Comparison of ENCODE assay signal across 25 mouse cellular contexts in genomic region chr14:82002790-82003189, GRCm38 (mm10).
DNase-seq lines count a peak whose midpoint lies in the region; ATAC-seq and TF ChIP-seq lines count a peak whose summit lies in the region.
"Had no signal": no experiment of that assay in that cellular context is flagged by ENCODE, and none has a peak within 500 bp of the region (broad histone marks: within the 10 kb centered on the region; RNA-seq: fewer than 3 reads in every experiment).

No protein-coding gene starts in this region.

- H3K4me1 ChIP-seq in forebrain, embryonic 12.5 days: no peaks in the 10 kb centered on the region
- H3K4me1 ChIP-seq in forebrain, embryonic 11.5 days (replicated peaks; ENCODE audit: control insufficient read depth, insufficient read depth, low read length): no peaks in the 10 kb centered on the region
- H3K4me1 ChIP-seq: embryonic facial prominence, embryonic 13.5 days; embryonic facial prominence, embryonic 15.5 days; forebrain, embryonic 10.5 days; forebrain, embryonic 15.5 days had no signal

- H3K36me3 ChIP-seq in forebrain, embryonic 12.5 days (replicated peaks): no peaks in the 10 kb centered on the region
- no peaks in the 10 kb centered on the region for H3K36me3 ChIP-seq in forebrain, embryonic 11.5 days (ENCODE audit: control insufficient read depth, insufficient read depth, low read length)
- H3K36me3 ChIP-seq: embryonic facial prominence, embryonic 13.5 days; embryonic facial prominence, embryonic 15.5 days; forebrain, embryonic 10.5 days; forebrain, embryonic 15.5 days; G1E had no signal

- H3K4me2 ChIP-seq in forebrain, embryonic 12.5 days: no peak overlapping the region
- H3K4me2 ChIP-seq in forebrain, embryonic 11.5 days (ENCODE audit: low read depth, low read length, severe bottlenecking): no peak overlapping the region
- H3K4me2 ChIP-seq: embryonic facial prominence, embryonic 13.5 days; embryonic facial prominence, embryonic 15.5 days; forebrain, embryonic 15.5 days had no signal

- no peak for TF ChIP-seq POLR2A in brain, embryonic 14.5 days (IDR thresholded peaks at IDR 0.05; ENCODE audit: borderline replicate concordance, extremely low read depth, insufficient read depth, insufficient read length, poor library complexity, severe bottlenecking)

- H3K9ac ChIP-seq in forebrain, embryonic 12.5 days: no peak overlapping the region
- H3K9ac ChIP-seq in forebrain, embryonic 11.5 days (ENCODE audit: low read length): no peak overlapping the region
- H3K9ac ChIP-seq: embryonic facial prominence, embryonic 13.5 days; embryonic facial prominence, embryonic 15.5 days; forebrain, embryonic 15.5 days had no signal

- no peak for TF ChIP-seq CTCF in brain, embryonic 14.5 days (IDR thresholded peaks at IDR 0.05; ENCODE audit: borderline replicate concordance, extremely low read depth, insufficient read depth, insufficient read length)

- peak; percentile 64; the same call in 1 of the 2 replicates for ATAC-seq in forebrain, embryonic 12.5 days (ENCODE audit: low FRiP score)
- no peak for ATAC-seq in forebrain, embryonic 11.5 days (replicated peaks; ENCODE audit: low FRiP score)
- ATAC-seq: CD4-positive, CD25-positive, alpha-beta regulatory T cell, adult 4 months; forebrain, embryonic 15.5 days; Patski had no signal

- WGBS in forebrain, embryonic 12.5 days: 41% methylated on average over 3 of the region's 3 CpGs
- 65% methylated on average over 3 of the region's 3 CpGs for WGBS in forebrain, embryonic 11.5 days

- no peak for DNase-seq in forebrain, embryonic 11.5 days (ENCODE audit: low spot score)
- peak; percentile 54 for DNase-seq in brain, embryonic 14.5 days (ENCODE audit: low read depth)
- DNase-seq in retina, postnatal 1 day: peak; percentile 1
- DNase-seq in T-cell, adult 2 months (ENCODE audit: low spot score): no peak
- DNase-seq: adrenal gland, adult 8-10 months; adrenal gland, postnatal 14 days; adrenal gland, postnatal 36 days; B cell, adult 2 months; cerebellum, adult 11 months; cerebellum, adult 18-20 months; cerebellum, adult 8-10 months; cerebellum, adult 9-11 months; cerebellum, postnatal 14 days; cerebellum, postnatal 36 days; embryo, embryonic 11 days had no signal

- no peaks in the 10 kb centered on the region for H3K9me3 ChIP-seq in forebrain, embryonic 12.5 days
- no peaks in the 10 kb centered on the region for H3K9me3 ChIP-seq in forebrain, embryonic 11.5 days (ENCODE audit: control insufficient read depth, low read length)
- H3K9me3 ChIP-seq: embryonic facial prominence, embryonic 13.5 days; embryonic facial prominence, embryonic 15.5 days; forebrain, embryonic 10.5 days; forebrain, embryonic 15.5 days had no signal

- H3K4me3 ChIP-seq in forebrain, embryonic 12.5 days (replicated peaks): no peak overlapping the region
- no peak overlapping the region for H3K4me3 ChIP-seq in forebrain, embryonic 11.5 days (ENCODE audit: low read depth, low read length)
- H3K4me3 ChIP-seq: embryonic facial prominence, embryonic 13.5 days; embryonic facial prominence, embryonic 15.5 days; erythroblast, embryonic 14.5 days; forebrain, embryonic 10.5 days; forebrain, embryonic 15.5 days had no signal

- H3K27me3 ChIP-seq in forebrain, embryonic 12.5 days: no peaks in the 10 kb centered on the region
- H3K27me3 ChIP-seq in forebrain, embryonic 11.5 days (ENCODE audit: control insufficient read depth, insufficient read depth, low read length): no peaks in the 10 kb centered on the region
- H3K27me3 ChIP-seq: CH12.LX; embryonic facial prominence, embryonic 13.5 days; embryonic facial prominence, embryonic 15.5 days; forebrain, embryonic 15.5 days; Patski had no signal

- no peak overlapping the region for H3K27ac ChIP-seq in forebrain, embryonic 12.5 days
- no peak overlapping the region for H3K27ac ChIP-seq in forebrain, embryonic 11.5 days (ENCODE audit: low read depth, low read length)
- H3K27ac ChIP-seq: embryonic facial prominence, embryonic 13.5 days; embryonic facial prominence, embryonic 15.5 days; forebrain, embryonic 10.5 days; forebrain, embryonic 15.5 days had no signal

Comparison
In these comparisons a context has a peak if more than half of its experiments do, and no peak if none do; other contexts are left out.
1. DNase-seq: peak in brain, embryonic 14.5 days (single experiment) and retina, postnatal 1 day (single experiment); none in forebrain, embryonic 11.5 days (single experiment) and T-cell, adult 2 months (single experiment).